Mouse (Mus musculus) embryonic facial prominence, embryonic 15.5 days (tissue): ENCODE measurements around the gene Krtap6-5. TPM values are rescaled to one million over a fixed set of nuclear protein-coding genes. Genes with fewer than 3 reads are reported as not detected.
"Not testable (repeated sequence)": the region's sequence is repeated elsewhere in the genome, so short reads cannot be mapped to it uniquely, and the experiment has no call there.

Experiments used
- ATAC-seq: fragments of 200-750 bp; cut with Nextera tagmentation; 2 replicates; pipeline ENCODE4 v1.8.0; 2017; ENCODE audit warnings: low read depth, moderate TSS enrichment; ENCODE audit not compliant: insufficient number of reproducible peaks, low FRiP score, low TSS enrichment
- H3K27ac ChIP-seq: fragments of 300-500 bp; sonication (generic); replicated peaks from 2 replicates; pipeline ENCODE4 v1.5.1; 2015; ENCODE audit warnings: mild to moderate bottlenecking, inconsistent platforms
- H3K27me3 ChIP-seq: fragments of 300-500 bp; sonication (generic); 2 replicates; pipeline ENCODE4 v1.6.1; 2015; ENCODE audit warnings: inconsistent platforms
- H3K36me3 ChIP-seq: fragments of 300-500 bp; sonication (generic); 2 replicates; pipeline ENCODE4 v1.6.1; 2015; ENCODE audit warnings: mild to moderate bottlenecking, inconsistent platforms
- H3K4me1 ChIP-seq: fragments of 300-500 bp; sonication (generic); 2 replicates; pipeline ENCODE4 v1.6.1; 2015; ENCODE audit warnings: inconsistent platforms
- H3K4me2 ChIP-seq: fragments of 300-500 bp; sonication (generic); replicated peaks from 2 replicates; pipeline ENCODE4 v1.6.1; 2015; ENCODE audit warnings: mild to moderate bottlenecking, inconsistent platforms
- H3K4me3 ChIP-seq: fragments of 300-500 bp; sonication (generic); replicated peaks from 2 replicates; pipeline ENCODE4 v1.5.1; 2015; ENCODE audit warnings: mild to moderate bottlenecking, inconsistent platforms
- H3K9ac ChIP-seq: fragments of 300-500 bp; sonication (generic); 2 replicates; pipeline ENCODE4 v1.6.1; 2015; ENCODE audit warnings: inconsistent platforms
- H3K9me3 ChIP-seq: fragments of 300-500 bp; sonication (generic); replicated peaks from 2 replicates; pipeline ENCODE4 v1.6.1; 2016; ENCODE audit warnings: inconsistent platforms
- WGBS: fragments of 180-500 bp; shearing (Covaris S2); methylation state at CpG from one replicate; pipeline ENCODE4 v1.1.7; 2015; 5-methylcytosine and 5-hydroxymethylcytosine counted together
- polyA plus RNA-seq: library from polyadenylated mRNA; unstranded; fragments of >200 nt; fragmentation: Nextera tagmentation; extraction: Ambion mirVana; gene quantifications from 2 replicates; pipeline ENCODE4 v1.2.1, GENCODE M21; 2015

The Krtap6-5 gene
- 2.6 and 6.2 TPM in 2 replicates for polyA plus RNA-seq

DNA sequence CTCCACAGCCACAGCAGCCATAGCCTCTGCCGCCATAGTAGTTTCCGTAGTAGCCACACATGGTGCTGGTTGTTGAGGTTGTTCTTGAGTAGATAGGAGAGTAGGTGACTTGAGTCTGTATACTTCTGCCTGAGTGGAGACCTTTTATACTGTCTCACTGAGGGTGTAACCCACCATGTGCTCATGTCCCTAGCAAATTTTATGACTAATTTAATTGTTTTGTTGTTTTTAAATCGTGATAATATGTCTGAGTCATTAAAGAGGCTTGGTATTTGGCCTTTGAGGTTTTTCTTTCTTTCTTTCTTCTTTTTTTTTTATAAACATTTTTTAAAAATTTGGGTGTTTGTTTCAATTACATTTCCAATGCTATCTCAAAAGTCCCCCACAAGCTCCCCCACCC lies at the start of gene Krtap6-5:
Gene Krtap6-5 (minus strand): TSS at position 101 of the 400 bp plus-strand sequence.
- H3K27ac ChIP-seq, result no peak within 1 kb of the TSS
- no peaks in the 10 kb centered on the region for H3K4me1 ChIP-seq
- no peaks in the 10 kb centered on the region for H3K36me3 ChIP-seq
- no peak within 1 kb of the TSS for H3K9ac ChIP-seq
- H3K27me3 ChIP-seq, result no peaks in the 10 kb centered on the region
- H3K9me3 ChIP-seq, result no peaks in the 10 kb centered on the region
- 82% methylated on average over 3 of the region's 3 CpGs for WGBS
- ATAC-seq, result no peak
- H3K4me3 ChIP-seq, result no peak within 1 kb of the TSS
- H3K4me2 ChIP-seq, result no peak within 1 kb of the TSS

DNA sequence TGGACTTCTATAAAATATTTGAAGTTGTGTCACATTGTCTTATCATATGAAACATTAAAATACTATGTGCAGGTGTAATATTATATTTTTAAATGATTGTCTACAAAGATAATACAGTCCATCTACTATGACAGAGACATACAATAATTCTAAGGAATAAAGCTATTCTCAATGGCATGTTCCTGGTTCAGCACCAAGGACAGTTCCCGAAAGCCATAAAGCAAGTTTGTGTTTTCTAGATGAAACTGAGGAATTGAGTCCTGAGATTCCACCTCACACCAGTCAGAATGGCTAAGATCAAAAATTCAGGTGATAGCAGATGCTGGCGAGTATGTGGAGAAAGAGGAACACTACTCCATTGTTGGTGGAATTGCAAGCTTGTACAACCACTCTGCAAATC lies 23.4 kb upstream of the Krtap6-5 start:
- not testable (repeated sequence) for H3K4me1 ChIP-seq, ATAC-seq, H3K27ac ChIP-seq, H3K27me3 ChIP-seq, H3K36me3 ChIP-seq, H3K4me3 ChIP-seq, H3K4me2 ChIP-seq, H3K9ac ChIP-seq, H3K9me3 ChIP-seq
- WGBS, result 59% methylated on average over 2 of the region's 2 CpGs

DNA sequence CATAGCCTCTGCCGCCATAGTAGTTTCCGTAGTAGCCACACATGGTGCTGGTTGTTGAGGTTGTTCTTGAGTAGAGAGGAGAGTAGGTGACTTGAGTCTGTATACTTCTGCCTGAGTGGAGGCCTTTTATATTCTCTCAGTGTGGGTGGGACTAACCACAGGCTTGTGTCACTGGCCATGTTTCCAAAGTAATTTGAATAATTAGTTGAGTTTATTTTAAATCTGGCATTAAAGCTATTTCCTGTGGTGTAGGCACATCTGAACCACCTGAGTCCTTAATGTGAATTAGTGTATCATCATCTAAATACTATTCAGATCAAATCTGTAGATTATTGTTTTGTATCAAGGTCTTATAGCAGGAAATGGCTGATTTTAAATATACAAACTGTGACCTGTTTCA lies 16.2 kb upstream of the Krtap6-5 start, which contains the start of gene 1110025L11Rik:
Gene 1110025L11Rik (minus strand): TSS at position 101 of the 400 bp plus-strand sequence.
- H3K36me3 ChIP-seq, H3K9me3 ChIP-seq, H3K4me3 ChIP-seq, H3K9ac ChIP-seq, H3K27me3 ChIP-seq, H3K4me1 ChIP-seq, ATAC-seq, H3K27ac ChIP-seq, H3K4me2 ChIP-seq: not testable (repeated sequence)
- WGBS, result no CpG with 5 or more reads among the region's 2 CpGs

DNA sequence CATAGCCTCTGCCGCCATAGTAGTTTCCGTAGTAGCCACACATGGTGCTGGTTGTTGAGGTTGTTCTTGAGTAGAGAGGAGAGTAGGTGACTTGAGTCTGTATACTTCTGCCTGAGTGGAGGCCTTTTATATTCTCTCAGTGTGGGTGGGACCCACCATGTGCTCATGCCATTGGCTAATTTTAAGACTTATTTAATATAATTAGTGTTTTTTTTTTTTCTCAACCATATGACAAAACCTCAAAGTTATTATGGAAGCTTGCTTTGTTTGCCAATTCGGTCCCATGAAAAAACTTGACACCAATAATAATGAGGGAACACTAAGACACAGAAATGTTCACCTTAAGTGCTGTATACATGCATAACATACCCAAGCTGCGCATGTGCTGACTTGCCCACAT lies 6.3 kb downstream of the Krtap6-5 start, which contains the start of gene Gm10228:
Gene Gm10228 (minus strand): TSS at position 101 of the 400 bp plus-strand sequence.
- 79% methylated on average over 2 of the region's 4 CpGs for WGBS
- not testable (repeated sequence) for H3K27me3 ChIP-seq, H3K4me3 ChIP-seq, H3K4me1 ChIP-seq, H3K9me3 ChIP-seq, H3K27ac ChIP-seq, ATAC-seq, H3K36me3 ChIP-seq, H3K9ac ChIP-seq, H3K4me2 ChIP-seq

DNA sequence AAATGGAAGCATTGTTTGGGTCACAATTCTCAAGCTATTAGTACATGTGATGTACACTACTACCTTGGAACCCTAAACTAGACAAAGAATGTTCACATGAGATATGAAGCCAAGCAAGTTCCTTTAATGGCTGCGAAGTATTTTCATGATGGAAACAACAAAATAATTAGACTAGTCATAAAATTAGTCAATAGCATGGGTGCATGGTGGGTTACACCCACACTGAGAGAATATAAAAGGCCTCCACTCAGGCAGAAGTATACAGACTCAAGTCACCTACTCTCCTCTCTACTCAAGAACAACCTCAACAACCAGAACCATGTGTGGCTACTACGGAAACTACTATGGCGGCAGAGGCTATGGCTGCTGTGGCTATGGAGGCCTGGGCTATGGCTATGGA lies 16.3 kb downstream of the Krtap6-5 start, which contains the start of gene Krtap6-1:
Gene Krtap6-1 (plus strand): TSS at position 301 of the 400 bp plus-strand sequence.
- WGBS, result 96% methylated on average over 3 of the region's 3 CpGs
- H3K36me3 ChIP-seq, H3K4me1 ChIP-seq, H3K9me3 ChIP-seq, H3K27me3 ChIP-seq, H3K4me3 ChIP-seq, H3K27ac ChIP-seq, H3K9ac ChIP-seq, H3K4me2 ChIP-seq, ATAC-seq: not testable (repeated sequence)

DNA sequence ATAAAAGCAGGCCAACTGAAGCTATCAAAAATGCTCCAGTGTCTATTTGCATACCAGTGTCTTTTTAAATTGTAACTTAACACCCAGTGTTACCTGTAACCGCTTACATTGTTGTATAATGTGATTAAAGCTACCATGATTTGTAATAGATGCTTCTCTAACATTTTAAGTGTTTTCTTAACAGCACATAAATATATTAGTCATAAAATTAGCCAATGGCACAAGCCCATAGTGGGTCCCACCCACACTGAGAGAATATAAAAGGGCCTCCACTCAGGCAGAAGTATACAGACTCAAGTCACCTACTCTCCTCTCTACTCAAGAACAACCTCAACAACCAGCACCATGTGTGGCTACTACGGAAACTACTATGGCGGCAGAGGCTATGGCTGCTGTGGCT lies 32.7 kb downstream of the Krtap6-5 start, which contains the start of gene Gm10229:
Gene Gm10229 (plus strand): TSS at position 301 of the 400 bp plus-strand sequence.
- H3K4me3 ChIP-seq, H3K27ac ChIP-seq, H3K4me1 ChIP-seq, H3K9me3 ChIP-seq, H3K4me2 ChIP-seq, H3K36me3 ChIP-seq, H3K9ac ChIP-seq, ATAC-seq, H3K27me3 ChIP-seq: not testable (repeated sequence)
- 85% methylated on average over 2 of the region's 3 CpGs for WGBS

DNA sequence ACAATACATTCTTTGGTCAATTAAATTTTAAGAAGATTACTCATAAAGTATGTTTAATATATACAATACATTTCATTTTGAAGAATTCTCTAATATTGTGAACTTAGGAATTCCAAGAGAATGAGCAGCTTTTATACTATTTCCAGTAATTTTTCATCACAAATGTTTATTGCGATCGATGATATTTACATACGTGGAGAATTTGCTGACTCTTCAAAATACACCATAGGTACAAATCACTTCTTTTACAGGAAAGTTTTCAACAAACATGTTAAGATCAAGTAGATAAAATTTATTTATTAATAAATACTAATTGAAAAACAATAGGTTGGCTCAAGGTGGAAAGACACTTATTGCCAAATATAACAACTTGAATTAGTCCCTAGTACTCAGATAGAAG lies 33.7 kb downstream of the Krtap6-5 start:
- H3K4me3 ChIP-seq, result no peak overlapping the region
- ATAC-seq, result no peak

DNA sequence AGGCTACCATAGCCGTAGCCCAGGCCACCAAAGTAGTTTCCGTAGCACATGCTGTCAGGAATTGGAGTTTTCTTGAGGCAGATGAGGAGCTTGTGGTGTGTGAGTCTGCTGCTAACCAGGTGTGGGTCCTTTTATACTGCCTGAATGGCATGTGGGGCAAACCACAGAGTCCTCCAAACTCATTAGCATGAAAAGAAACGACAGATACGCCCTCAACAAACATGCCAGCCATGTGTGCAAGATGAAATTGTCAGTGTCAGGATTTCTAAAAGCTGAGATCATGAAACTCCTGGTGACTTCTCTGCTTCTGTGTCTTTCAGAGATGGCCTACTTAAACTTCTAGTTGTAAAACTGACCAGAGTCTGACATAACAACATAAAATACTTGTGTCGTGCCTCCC lies 37.0 kb downstream of the Krtap6-5 start, which contains the start of gene Krtap22-2:
Gene Krtap22-2 (minus strand): TSS at position 101 of the 400 bp plus-strand sequence.
- H3K9me3 ChIP-seq, result no peaks in the 10 kb centered on the region
- H3K4me2 ChIP-seq, result no peak within 1 kb of the TSS
- no peak within 1 kb of the TSS for H3K9ac ChIP-seq
- H3K36me3 ChIP-seq, result no peaks in the 10 kb centered on the region
- ATAC-seq, result no peak
- 72% methylated on average over 5 of the region's 5 CpGs for WGBS
- no peak within 1 kb of the TSS for H3K4me3 ChIP-seq
- H3K27ac ChIP-seq, result no peak within 1 kb of the TSS
- H3K27me3 ChIP-seq, result no peaks in the 10 kb centered on the region
- no peaks in the 10 kb centered on the region for H3K4me1 ChIP-seq

More for the DNA sequence above, 33.7 kb downstream of the Krtap6-5 start:
- Histone ChIP-seq H3K4me2 (no peak overlapping the region), H3K9me3 (no peaks in the 10 kb centered on the region), H3K27me3 (no peaks in the 10 kb centered on the region), H3K9ac (no peak overlapping the region), H3K36me3 (no peaks in the 10 kb centered on the region), H3K4me1 (no peaks in the 10 kb centered on the region), H3K27ac (no peak overlapping the region)
- 95% methylated on average over 3 of the region's 3 CpGs for WGBS

Other genes with a start within 250 kb of the Krtap6-5 start
- gene Gm20741, start 235.7 kb downstream of the Krtap6-5 start, polyA plus RNA-seq, result 37.2 and 90.3 TPM in 2 replicates
- gene Krtap15, start 227.7 kb downstream of the Krtap6-5 start, polyA plus RNA-seq, result 0.26 TPM in 1 of 2 replicates, not detected in the other
- 0.41 TPM in 1 of 2 replicates, not detected in the other for gene Krtap14, start 221.7 kb downstream of the Krtap6-5 start, polyA plus RNA-seq
- not detected in 2 replicates for gene Krtap19-1, start 178.5 kb downstream of the Krtap6-5 start, polyA plus RNA-seq
- not detected in 2 replicates for gene Krtap19-2, start 173.6 kb downstream of the Krtap6-5 start, polyA plus RNA-seq
- not detected in 2 replicates for gene Krtap19-3, start 169.8 kb downstream of the Krtap6-5 start, polyA plus RNA-seq
- not detected in 2 replicates for gene Krtap19-4, start 162.8 kb downstream of the Krtap6-5 start, polyA plus RNA-seq
- not detected in 2 replicates for gene Krtap19-5, start 151.4 kb downstream of the Krtap6-5 start, polyA plus RNA-seq
- 0.70 TPM in 1 of 2 replicates, not detected in the other for gene Krtap19-9b, start 115.6 kb downstream of the Krtap6-5 start, polyA plus RNA-seq
- 0.29 and 0.30 TPM in 2 replicates for gene Krtap16-3, start 85.0 kb downstream of the Krtap6-5 start, polyA plus RNA-seq
- 12.1 and 30.8 TPM in 2 replicates for gene Krtap22-2, start 37.1 kb downstream of the Krtap6-5 start, polyA plus RNA-seq
- 12.6 and 33.0 TPM in 2 replicates for gene Gm10229, start 32.6 kb downstream of the Krtap6-5 start, polyA plus RNA-seq
- 1.7 and 5.2 TPM in 2 replicates for gene Krtap6-1, start 16.2 kb downstream of the Krtap6-5 start, polyA plus RNA-seq
- 3.1 and 7.4 TPM in 2 replicates for gene Gm10228, start 6.4 kb downstream of the Krtap6-5 start, polyA plus RNA-seq
- 0.51 and 3.3 TPM in 2 replicates for gene 1110025L11Rik, start 16.1 kb upstream of the Krtap6-5 start, polyA plus RNA-seq
- gene Krtap6-3, start 36.1 kb upstream of the Krtap6-5 start, polyA plus RNA-seq, result 1.3 and 3.1 TPM in 2 replicates
- 1.5 TPM in 1 of 2 replicates, not detected in the other for gene Gm6358, start 93.0 kb upstream of the Krtap6-5 start, polyA plus RNA-seq
- 1.8 TPM in 1 of 2 replicates, not detected in the other for gene Gm10061, start 103.2 kb upstream of the Krtap6-5 start, polyA plus RNA-seq
- gene Gm9789, start 110.1 kb upstream of the Krtap6-5 start, polyA plus RNA-seq, result not detected in 2 replicates
- gene Gm7735, start 121.6 kb upstream of the Krtap6-5 start, polyA plus RNA-seq, result not detected in 2 replicates
- not detected in 2 replicates for gene 1110057P08Rik, start 126.9 kb upstream of the Krtap6-5 start, polyA plus RNA-seq
- 0.46 and 0.57 TPM in 2 replicates for gene Krtap20-2, start 158.0 kb upstream of the Krtap6-5 start, polyA plus RNA-seq